Mouse (Mus musculus) limb, embryonic 14.5 days (tissue): ENCODE results near the gene 4930544D05Rik. TPM values are rescaled to one million over a fixed set of nuclear protein-coding genes. Genes with fewer than 3 reads are reported as not detected.

Experiments
- ATAC-seq: fragments of 200-750 bp; cut with Nextera tagmentation; 2 replicates; pipeline ENCODE4 v1.8.0; 2017; ENCODE audit warnings: low read depth, moderate number of reproducible peaks, moderate TSS enrichment; ENCODE audit not compliant: low FRiP score
- DNase-seq: peaks from one replicate; pipeline ENCODE4 v3.0.0-alpha.2; 2015; ENCODE audit warnings: low spot score
- H3K27ac ChIP-seq: fragments of 300-500 bp; sonication (generic); replicated peaks from 2 replicates; pipeline ENCODE4 v1.5.1; 2014; ENCODE audit warnings: low read depth, mild to moderate bottlenecking, low read length, moderate library complexity, mixed read lengths
- H3K27me3 ChIP-seq: fragments of 300-500 bp; sonication (generic); 2 replicates; pipeline ENCODE4 v1.6.1; 2014; ENCODE audit warnings: low read length, mixed read lengths; ENCODE audit not compliant: control insufficient read depth, insufficient read depth
- H3K36me3 ChIP-seq: fragments of 300-500 bp; sonication (generic); 2 replicates; pipeline ENCODE4 v1.6.1; 2014; ENCODE audit warnings: mild to moderate bottlenecking, low read length, moderate library complexity, mixed read lengths; ENCODE audit not compliant: control insufficient read depth, insufficient read depth
- H3K4me1 ChIP-seq: fragments of 300-500 bp; sonication (generic); 2 replicates; pipeline ENCODE4 v1.6.1; 2014; ENCODE audit warnings: antibody characterized with exemption, low read length, mixed read lengths; ENCODE audit not compliant: control insufficient read depth, insufficient read depth
- H3K4me2 ChIP-seq: fragments of 300-500 bp; sonication (generic); replicated peaks from 2 replicates; pipeline ENCODE4 v1.6.1; 2014; ENCODE audit warnings: low read depth, mild to moderate bottlenecking, low read length, moderate library complexity; ENCODE audit not compliant: severe bottlenecking
- H3K4me3 ChIP-seq: fragments of 300-500 bp; sonication (generic); replicated peaks from 2 replicates; pipeline ENCODE4 v1.5.1; 2014; ENCODE audit warnings: low read length
- H3K9ac ChIP-seq: fragments of 300-500 bp; sonication (generic); 2 replicates; pipeline ENCODE4 v1.6.1; 2014; ENCODE audit warnings: mild to moderate bottlenecking, low read depth, low read length, moderate library complexity; ENCODE audit not compliant: severe bottlenecking
- H3K9me3 ChIP-seq: fragments of 300-500 bp; sonication (generic); 2 replicates; pipeline ENCODE4 v1.6.1; 2016; ENCODE audit warnings: low read length; ENCODE audit not compliant: control insufficient read depth
- POLR2A ChIP-seq: fragments of 200-500 bp; IDR thresholded peaks from 2 replicates; pipeline ENCODE4 v1.8.0; 2012; ENCODE audit warnings: inconsistent platforms, mild to moderate bottlenecking, moderate library complexity, borderline replicate concordance; ENCODE audit not compliant: insufficient read depth, insufficient read length; ENCODE audit errors: extremely low read depth
- WGBS: fragments of 180-500 bp; shearing (Covaris S2); extraction: QIAGEN DNeasy Blood & Tissue Kit; methylation state at CpG from one replicate; pipeline ENCODE4 v1.1.7; 2014; 5-methylcytosine and 5-hydroxymethylcytosine counted together
- polyA plus RNA-seq, 2 experiments: library from polyadenylated mRNA; depleted of rRNA in 1 of 2; stranded (reverse) in 1 of 2; unstranded in 1 of 2; fragments of >200 nt; fragmentation: Nextera tagmentation in 1 of 2; extraction: Ambion mirVana in 1 of 2; gene quantifications; 2 replicates each; pipeline versions ENCODE4 v1.2.1 to v1.2.3; 2012 to 2014

The 4930544D05Rik gene
- polyA plus RNA-seq, 2 experiments: not detected

DNA sequence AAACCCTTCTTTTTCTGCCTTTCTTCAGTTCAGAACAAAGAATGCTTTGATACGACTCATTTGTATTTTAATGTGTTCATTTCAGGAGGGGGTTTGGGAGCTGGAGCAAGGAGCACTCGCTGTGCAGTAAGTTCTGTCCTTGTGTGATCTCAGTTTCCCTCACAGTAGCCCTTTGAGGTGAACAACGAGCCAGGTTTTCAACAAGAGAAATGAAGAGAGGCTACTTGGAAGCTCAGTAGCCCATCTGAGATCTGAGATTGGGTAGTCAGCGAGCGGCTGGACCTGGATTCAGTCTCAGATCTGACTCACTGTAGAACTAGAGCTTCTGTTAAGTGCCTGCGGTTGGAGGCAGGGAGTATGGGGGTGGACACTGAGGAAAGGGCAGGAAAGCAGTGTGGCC lies 41.8 kb upstream of the 4930544D05Rik start:
- Histone ChIP-seq H3K4me1 (peaks cover 28% of the 10 kb centered on the region), H3K9ac (no peak overlapping the region), H3K27ac (no peak overlapping the region), H3K9me3 (no peaks in the 10 kb centered on the region), H3K27me3 (no peaks in the 10 kb centered on the region), H3K4me2 (no peak overlapping the region), H3K36me3 (no peaks in the 10 kb centered on the region), H3K4me3 (no peak overlapping the region)
- TF ChIP-seq POLR2A: no peak
- ATAC-seq: no peak
- no peak for DNase-seq
- WGBS: 69% methylated on average over 6 of the region's 6 CpGs

- DNase-seq: no peak
- no peaks in the 10 kb centered on the region for H3K27me3 ChIP-seq
- no peak for TF ChIP-seq POLR2A
- H3K4me2 ChIP-seq: no peak overlapping the region
- WGBS: 64% methylated on average over 3 of the region's 3 CpGs
- H3K9ac ChIP-seq: no peak overlapping the region
- H3K4me3 ChIP-seq: no peak overlapping the region
- no peak for ATAC-seq
- H3K9me3 ChIP-seq: no peaks in the 10 kb centered on the region
- peaks cover 30% of the 10 kb centered on the region for H3K4me1 ChIP-seq
- peak overlapping the region; percentile 38; the same call in 1 of the 2 replicates for H3K27ac ChIP-seq
- no peaks in the 10 kb centered on the region for H3K36me3 ChIP-seq
These were observed 38.4 kb upstream of the 4930544D05Rik start for GRCm38 (mm10) chr11:70577201-70577600.

DNA sequence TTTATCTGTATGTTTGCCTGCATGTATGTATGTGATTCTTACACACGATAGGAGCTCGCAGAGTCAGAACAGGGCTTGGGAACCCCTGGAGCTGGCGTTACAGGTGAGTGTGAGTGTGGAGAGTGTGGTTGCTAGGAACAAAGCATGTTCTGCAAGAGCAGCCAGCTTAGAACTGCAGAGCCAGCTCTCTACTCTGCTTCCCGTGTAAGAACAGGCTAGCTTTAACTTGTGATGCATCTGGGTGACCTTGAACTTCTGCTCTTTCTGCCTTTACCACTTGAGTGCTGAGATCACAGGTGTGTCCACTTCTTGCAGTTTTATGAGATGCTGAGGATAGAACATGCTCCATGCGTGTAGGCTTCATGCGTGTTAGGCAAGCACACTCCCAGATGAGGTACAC lies 36.7 kb upstream of the 4930544D05Rik start:
- ATAC-seq: no peak
- H3K4me3 ChIP-seq: no peak overlapping the region
- no peaks in the 10 kb centered on the region for H3K27me3 ChIP-seq
- H3K4me2 ChIP-seq: no peak overlapping the region
- no peak for DNase-seq
- H3K4me1 ChIP-seq: peaks cover 37% of the 10 kb centered on the region
- H3K9me3 ChIP-seq: no peaks in the 10 kb centered on the region
- H3K27ac ChIP-seq: no peak overlapping the region
- WGBS: 80% methylated on average over 6 of the region's 6 CpGs
- H3K36me3 ChIP-seq: no peaks in the 10 kb centered on the region; the same call in 1 of the 2 replicates
- no peak overlapping the region for H3K9ac ChIP-seq
- no peak for TF ChIP-seq POLR2A

DNA sequence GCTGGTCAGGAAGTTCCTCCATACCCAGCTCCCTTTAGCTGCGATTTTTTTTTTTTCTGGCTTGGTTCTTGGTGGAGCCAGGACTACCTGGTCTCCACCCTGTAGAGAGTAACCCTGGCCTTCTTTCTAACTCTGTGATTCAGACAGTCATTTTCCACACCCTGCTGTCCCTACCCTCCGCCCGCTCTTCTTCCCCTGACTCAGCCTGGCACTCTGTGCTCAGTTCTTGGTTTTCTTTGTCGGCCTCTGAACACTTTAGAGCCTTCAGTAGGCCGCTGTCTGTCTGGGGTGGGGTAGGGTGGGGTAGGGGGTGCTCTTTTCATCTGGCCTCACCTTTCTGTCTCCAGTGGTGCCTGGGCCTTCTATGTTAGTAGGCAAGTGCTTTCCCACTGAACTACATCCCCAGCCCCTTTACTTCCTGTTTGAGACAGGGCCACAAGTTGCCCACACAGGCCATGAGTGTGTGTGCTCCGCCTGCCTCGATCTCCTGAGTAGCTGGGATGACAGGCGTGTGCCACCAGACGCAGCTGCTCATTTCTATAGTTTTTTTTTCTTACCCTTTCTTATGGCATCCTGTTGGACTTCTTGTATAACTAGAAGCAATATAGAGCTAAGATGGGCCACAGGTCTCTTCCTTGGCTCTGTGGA lies 35.8 kb upstream of the 4930544D05Rik start:
- TF ChIP-seq POLR2A: no peak
- Histone ChIP-seq H3K27me3 (no peaks in the 10 kb centered on the region), H3K9ac (no peak overlapping the region), H3K4me2 (no peak overlapping the region), H3K4me3 (no peak overlapping the region), H3K36me3 (no peaks in the 10 kb centered on the region; the same call in 1 of the 2 replicates), H3K9me3 (no peaks in the 10 kb centered on the region), H3K4me1 (peaks cover 43% of the 10 kb centered on the region), H3K27ac (no peak overlapping the region)
- DNase-seq (no peak), ATAC-seq (no peak)
- WGBS: 79% methylated on average over 9 of the region's 9 CpGs

GRCm38 (mm10) chr11:70580358-70580720 lies 35.3 kb upstream of the 4930544D05Rik start:
- Histone ChIP-seq H3K36me3 (no peaks in the 10 kb centered on the region; the same call in 1 of the 2 replicates), H3K4me2 (no peak overlapping the region), H3K27ac (no peak overlapping the region), H3K27me3 (no peaks in the 10 kb centered on the region), H3K9me3 (no peaks in the 10 kb centered on the region), H3K4me1 (peaks cover 48% of the 10 kb centered on the region), H3K9ac (no peak overlapping the region), H3K4me3 (no peak overlapping the region)
- no peak for DNase-seq
- TF ChIP-seq POLR2A: no peak
- WGBS: 47% methylated on average over 5 of the region's 5 CpGs
- ATAC-seq: no peak
